Mouse (Mus musculus): ENCODE measurements around the gene Ptch1. TPM values are rescaled to one million over a fixed set of nuclear protein-coding genes. Genes with fewer than 3 reads are reported as not detected.

The Ptch1 gene
- polyA plus RNA-seq, 1 experiment: 2.8 TPM

- Histone ChIP-seq H3K4me3 (ENCODE audit: insufficient read depth, poor library complexity, severe bottlenecking) (no peak overlapping the region), H3K79me2 (ENCODE audit: control insufficient read depth, insufficient read depth) (no peaks in the 10 kb centered on the region), H3ac (ENCODE audit: control insufficient read depth, insufficient read length, low read depth) (no peak overlapping the region), H3K79me3 (ENCODE audit: low read depth) (no peaks in the 10 kb centered on the region), H3K36me3 (ENCODE audit: control insufficient read depth, insufficient read depth) (peaks cover 44% of the 10 kb centered on the region), H3K27me3 (ENCODE audit: control insufficient read depth, insufficient read depth, insufficient read length) (no peaks in the 10 kb centered on the region)
- TF ChIP-seq MAX (IDR thresholded peaks at IDR 0.05) (no peak), MYOD1 (IDR thresholded peaks at IDR 0.05; ENCODE audit: control insufficient read depth, insufficient read length, low read depth) (no peak), CEBPB (IDR thresholded peaks at IDR 0.05; ENCODE audit: low read depth) (no peak), CTCF (IDR thresholded peaks at IDR 0.05; ENCODE audit: control insufficient read depth, insufficient read depth, insufficient read length) (no peak), USF1 (IDR thresholded peaks at IDR 0.05; ENCODE audit: low read depth) (no peak), MYOG (IDR thresholded peaks at IDR 0.05; ENCODE audit: control insufficient read depth, extremely low read depth, insufficient read length) (no peak), FOSL1 (IDR thresholded peaks at IDR 0.05; ENCODE audit: insufficient read depth, low read length, poor library complexity, severe bottlenecking) (no peak)
These were observed 57.9 kb downstream of the Ptch1 start for GRCm38 (mm10) chr13:63515542-63515941.

DNA sequence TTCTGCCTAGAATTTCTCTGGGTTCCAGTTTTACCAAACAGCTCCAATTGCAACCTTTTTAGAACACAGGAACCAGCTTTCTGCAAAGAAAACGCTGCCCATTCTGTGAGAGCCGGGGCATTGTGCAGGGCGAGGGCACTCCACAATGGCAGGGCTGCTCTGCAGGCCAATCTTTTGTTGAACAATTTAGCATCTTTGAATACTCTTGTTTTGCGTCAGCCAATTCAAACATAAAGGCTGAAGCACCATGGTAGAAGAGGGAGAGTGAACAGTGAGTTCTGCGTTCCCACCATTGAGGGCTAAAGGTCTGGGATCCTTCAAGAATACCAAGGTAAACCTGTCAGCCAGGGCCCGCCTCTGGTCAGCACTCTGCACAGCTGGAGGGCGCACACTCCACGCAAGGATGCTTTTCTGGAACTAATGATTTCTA is 58.5 kb downstream of the Ptch1 start:
- Histone ChIP-seq H3K27me3 (ENCODE audit: control insufficient read depth, insufficient read depth, insufficient read length) (no peaks in the 10 kb centered on the region), H3K36me3 (ENCODE audit: control insufficient read depth, insufficient read depth) (peaks cover 44% of the 10 kb centered on the region), H3K79me2 (ENCODE audit: control insufficient read depth, insufficient read depth) (no peaks in the 10 kb centered on the region), H3K4me3 (ENCODE audit: insufficient read depth, poor library complexity, severe bottlenecking) (no peak overlapping the region), H3K79me3 (ENCODE audit: low read depth) (no peaks in the 10 kb centered on the region), H3ac (ENCODE audit: control insufficient read depth, insufficient read length, low read depth) (no peak overlapping the region)
- TF ChIP-seq CEBPB (IDR thresholded peaks at IDR 0.05; ENCODE audit: low read depth): no peak
- TF ChIP-seq CTCF (IDR thresholded peaks at IDR 0.05; ENCODE audit: control insufficient read depth, insufficient read depth, insufficient read length): no peak
- TF ChIP-seq FOSL1 (IDR thresholded peaks at IDR 0.05; ENCODE audit: insufficient read depth, low read length, poor library complexity, severe bottlenecking): no peak
- no peak for TF ChIP-seq MYOD1 (IDR thresholded peaks at IDR 0.05; ENCODE audit: control insufficient read depth, insufficient read length, low read depth)

GRCm38 (mm10) chr13:63513374-63514098 is 59.9 kb downstream of the Ptch1 start:
- no peaks in the 10 kb centered on the region for H3K79me2 ChIP-seq (ENCODE audit: control insufficient read depth, insufficient read depth)
- no peak for TF ChIP-seq MYOG (IDR thresholded peaks at IDR 0.05; ENCODE audit: control insufficient read depth, extremely low read depth, insufficient read length)
- TF ChIP-seq CTCF (IDR thresholded peaks at IDR 0.05; ENCODE audit: control insufficient read depth, insufficient read depth, insufficient read length): no peak
- TF ChIP-seq FOSL1 (IDR thresholded peaks at IDR 0.05; ENCODE audit: insufficient read depth, low read length, poor library complexity, severe bottlenecking): no peak
- TF ChIP-seq MYOD1 (IDR thresholded peaks at IDR 0.05; ENCODE audit: control insufficient read depth, insufficient read length, low read depth): no peak
- no peak for TF ChIP-seq MAX (IDR thresholded peaks at IDR 0.05)
- TF ChIP-seq CEBPB (IDR thresholded peaks at IDR 0.05; ENCODE audit: low read depth): no peak
- TF ChIP-seq USF1 (IDR thresholded peaks at IDR 0.05; ENCODE audit: low read depth): no peak
- H3ac ChIP-seq (ENCODE audit: control insufficient read depth, insufficient read length, low read depth): no peak overlapping the region
- no peaks in the 10 kb centered on the region for H3K79me3 ChIP-seq (ENCODE audit: low read depth)
- no peak overlapping the region for H3K4me3 ChIP-seq (ENCODE audit: insufficient read depth, poor library complexity, severe bottlenecking)
- H3K27me3 ChIP-seq (ENCODE audit: control insufficient read depth, insufficient read depth, insufficient read length): no peaks in the 10 kb centered on the region
- H3K36me3 ChIP-seq (ENCODE audit: control insufficient read depth, insufficient read depth): peaks cover 39% of the 10 kb centered on the region

- Histone ChIP-seq H3K36me3 (ENCODE audit: control insufficient read depth, insufficient read depth) (peaks cover 36% of the 10 kb centered on the region), H3K79me3 (ENCODE audit: low read depth) (no peaks in the 10 kb centered on the region), H3K27me3 (ENCODE audit: control insufficient read depth, insufficient read depth, insufficient read length) (no peaks in the 10 kb centered on the region), H3ac (ENCODE audit: control insufficient read depth, insufficient read length, low read depth) (no peak overlapping the region), H3K79me2 (ENCODE audit: control insufficient read depth, insufficient read depth) (no peaks in the 10 kb centered on the region), H3K4me3 (ENCODE audit: insufficient read depth, poor library complexity, severe bottlenecking) (no peak overlapping the region)
- TF ChIP-seq USF1 (IDR thresholded peaks at IDR 0.05; ENCODE audit: low read depth) (no peak), MYOD1 (IDR thresholded peaks at IDR 0.05; ENCODE audit: control insufficient read depth, insufficient read length, low read depth) (no peak), CTCF (IDR thresholded peaks at IDR 0.05; ENCODE audit: control insufficient read depth, insufficient read depth, insufficient read length) (no peak), CEBPB (IDR thresholded peaks at IDR 0.05; ENCODE audit: low read depth) (no peak), MAX (IDR thresholded peaks at IDR 0.05) (no peak), FOSL1 (IDR thresholded peaks at IDR 0.05; ENCODE audit: insufficient read depth, low read length, poor library complexity, severe bottlenecking) (no peak), MYOG (IDR thresholded peaks at IDR 0.05; ENCODE audit: control insufficient read depth, extremely low read depth, insufficient read length) (no peak)
These were observed 61.0 kb downstream of the Ptch1 start for GRCm38 (mm10) chr13:63512411-63512810.

- H3K27me3 ChIP-seq (ENCODE audit: control insufficient read depth, insufficient read depth, insufficient read length): no peaks in the 10 kb centered on the region
- no peaks in the 10 kb centered on the region for H3K79me3 ChIP-seq (ENCODE audit: low read depth)
- TF ChIP-seq MYOG (IDR thresholded peaks at IDR 0.05; ENCODE audit: control insufficient read depth, extremely low read depth, insufficient read length): no peak
- H3K4me3 ChIP-seq (ENCODE audit: insufficient read depth, poor library complexity, severe bottlenecking): no peak overlapping the region
- H3ac ChIP-seq (ENCODE audit: control insufficient read depth, insufficient read length, low read depth): no peak overlapping the region
- H3K79me2 ChIP-seq (ENCODE audit: control insufficient read depth, insufficient read depth): no peaks in the 10 kb centered on the region
- H3K36me3 ChIP-seq (ENCODE audit: control insufficient read depth, insufficient read depth): peaks cover 20% of the 10 kb centered on the region
These were observed 65.6 kb downstream of the Ptch1 start for GRCm38 (mm10) chr13:63507821-63508220.

GRCm38 (mm10) chr13:63507001-63507556 is 66.3 kb downstream of the Ptch1 start:
- Histone ChIP-seq H3K79me2 (ENCODE audit: control insufficient read depth, insufficient read depth) (no peaks in the 10 kb centered on the region), H3K4me3 (ENCODE audit: insufficient read depth, poor library complexity, severe bottlenecking) (no peak overlapping the region), H3K27me3 (ENCODE audit: control insufficient read depth, insufficient read depth, insufficient read length) (no peaks in the 10 kb centered on the region), H3K79me3 (ENCODE audit: low read depth) (no peaks in the 10 kb centered on the region), H3ac (ENCODE audit: control insufficient read depth, insufficient read length, low read depth) (no peak overlapping the region), H3K36me3 (ENCODE audit: control insufficient read depth, insufficient read depth) (peaks cover 20% of the 10 kb centered on the region)
- TF ChIP-seq CTCF (IDR thresholded peaks at IDR 0.05; ENCODE audit: control insufficient read depth, insufficient read depth, insufficient read length): no peak

Data from C2C12 (cell line).